Mouse (Mus musculus): ENCODE measurements at regions not wholly inside any gene's neighbourhood (a gene's known extent, or its start where the extent isn't known, plus 50 kb on each side); places are given as distances from the start of the nearest gene placed in this dataset.

DNA sequence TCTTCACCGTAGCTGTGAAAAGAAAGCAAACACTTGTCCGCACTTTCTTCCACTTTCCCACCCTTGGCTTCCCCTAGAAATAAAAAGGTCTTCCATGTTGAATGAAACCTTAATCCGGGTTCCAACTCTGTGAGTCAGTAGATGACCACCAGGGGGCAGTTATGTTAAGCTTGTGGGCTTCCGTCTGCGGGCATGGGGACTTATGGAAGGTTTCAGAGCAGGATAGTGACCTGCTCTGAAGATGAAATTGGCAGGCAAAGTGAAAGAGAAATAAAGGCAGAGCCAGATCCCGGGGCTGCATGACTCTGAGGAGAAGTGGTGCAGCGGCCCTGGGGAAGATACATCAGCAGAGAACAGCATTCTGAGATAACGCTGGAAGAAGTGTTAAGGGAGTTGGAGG is 139.1 kb downstream of the Ndfip2 start:
- peak; percentile 70 for DNase-seq

DNA sequence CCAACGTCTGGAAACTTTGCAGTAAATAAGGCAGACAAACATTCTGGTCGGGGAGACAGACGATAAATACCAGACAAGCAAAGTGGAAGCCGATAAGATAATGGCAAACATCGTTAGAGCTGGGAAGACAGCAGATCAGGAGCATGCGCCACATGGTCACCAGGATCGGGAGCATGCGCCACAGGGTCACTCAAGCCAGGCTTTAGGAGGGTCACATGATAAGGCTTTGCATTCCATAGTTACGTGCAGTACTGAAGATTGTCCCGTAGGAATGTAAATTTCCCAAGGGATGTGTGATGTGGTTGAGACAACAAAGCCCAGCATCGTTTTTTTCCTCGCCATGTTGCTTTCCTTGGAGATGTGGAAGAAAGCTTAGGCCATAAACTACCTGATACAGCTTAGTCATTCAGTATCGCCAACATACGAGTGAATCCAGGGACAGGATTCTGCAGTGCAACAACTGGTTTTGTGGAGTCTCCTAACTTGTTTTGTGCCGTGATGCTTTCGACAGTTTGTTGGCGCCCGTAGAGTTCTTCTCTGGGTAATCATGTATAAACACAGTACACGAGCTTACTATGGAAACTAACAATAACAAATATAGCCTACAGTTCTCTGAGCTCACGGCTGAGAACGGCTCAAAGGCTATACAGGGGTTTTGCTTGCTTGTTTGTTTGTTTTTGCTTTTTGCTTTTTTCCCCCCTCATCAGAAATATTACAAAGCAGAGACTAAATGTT is 133.9 kb downstream of the Ndfip2 start:
- DNase-seq, result no peak

DNA sequence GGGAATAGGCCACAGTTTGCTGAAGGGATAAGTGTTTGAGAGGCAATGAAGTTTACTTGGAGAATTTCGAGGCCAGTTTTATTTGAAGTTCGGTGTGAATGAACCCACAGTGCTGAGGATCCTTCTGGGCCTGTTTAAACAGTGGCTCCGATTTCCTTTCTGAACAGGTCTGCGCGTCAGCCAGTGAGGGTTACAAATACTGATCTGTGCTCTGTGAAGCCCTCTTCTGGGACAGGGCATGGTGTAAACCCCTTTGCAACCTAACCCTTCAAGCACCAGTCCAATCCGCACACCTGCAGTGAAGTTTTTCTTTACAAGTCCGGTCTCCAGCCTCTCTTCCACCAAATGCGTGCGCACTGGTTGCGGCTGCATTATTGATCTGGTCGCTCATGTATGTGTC is 133.1 kb downstream of the Ndfip2 start:
- DNase-seq, result no peak

DNA sequence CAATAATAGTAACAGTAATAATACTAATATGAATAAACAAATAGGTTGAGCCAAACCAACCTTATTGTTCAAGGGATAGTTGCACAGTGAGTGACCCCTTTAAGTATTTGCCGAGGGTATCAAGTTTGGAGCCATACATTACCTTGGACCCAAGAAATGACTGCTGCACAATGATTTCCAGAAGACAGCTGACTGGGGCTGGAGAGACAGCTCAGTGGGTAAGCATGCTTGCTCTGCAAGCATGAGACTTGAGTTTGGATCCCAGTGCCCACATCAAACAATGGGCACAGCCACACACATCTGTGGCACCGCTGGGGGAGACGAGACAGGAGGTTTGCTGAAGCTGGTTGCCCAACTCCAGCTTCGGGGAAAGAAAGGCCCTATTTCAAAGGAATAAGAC is 126.7 kb downstream of the Ndfip2 start:
- DNase-seq, result no peak

DNA sequence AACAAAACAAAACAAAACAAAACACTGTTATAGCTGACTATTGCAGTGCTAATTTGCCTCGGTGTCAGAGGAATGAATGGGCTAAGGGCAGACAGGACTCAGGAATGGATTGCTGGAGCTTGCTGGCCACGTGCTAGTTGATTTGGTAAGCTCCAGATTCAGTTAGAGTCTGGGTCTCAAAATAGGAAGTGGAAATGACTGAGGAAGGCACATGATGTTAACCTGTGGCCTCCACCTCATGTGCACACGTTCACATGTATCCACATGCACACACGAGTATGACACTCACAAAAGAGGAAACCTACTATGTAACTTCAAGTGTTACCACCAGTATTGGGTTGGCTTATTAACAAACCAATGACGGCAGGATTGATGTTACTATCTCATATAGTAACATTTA is 125.0 kb downstream of the Ndfip2 start:
- no peak for DNase-seq

DNA sequence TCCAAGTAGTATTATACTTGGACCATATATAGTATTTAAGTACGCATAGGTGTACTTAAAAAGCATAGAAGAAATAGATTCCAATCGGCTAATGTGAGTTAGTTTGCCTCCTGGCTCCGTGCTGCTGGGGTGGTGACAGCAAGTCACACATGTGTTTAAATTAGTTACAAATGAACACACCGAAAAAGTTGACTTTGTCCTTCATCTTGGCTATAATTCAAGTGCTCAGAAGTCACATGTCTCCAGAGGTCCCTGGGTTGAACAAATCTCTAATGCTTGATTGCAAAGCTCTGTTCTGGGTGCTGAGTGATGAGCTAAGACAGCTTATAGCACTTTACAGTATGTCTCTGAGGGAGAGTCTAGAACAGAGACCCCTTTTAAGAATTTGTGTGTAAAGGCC is 121.7 kb downstream of the Ndfip2 start:
- DNase-seq, result no peak

DNA sequence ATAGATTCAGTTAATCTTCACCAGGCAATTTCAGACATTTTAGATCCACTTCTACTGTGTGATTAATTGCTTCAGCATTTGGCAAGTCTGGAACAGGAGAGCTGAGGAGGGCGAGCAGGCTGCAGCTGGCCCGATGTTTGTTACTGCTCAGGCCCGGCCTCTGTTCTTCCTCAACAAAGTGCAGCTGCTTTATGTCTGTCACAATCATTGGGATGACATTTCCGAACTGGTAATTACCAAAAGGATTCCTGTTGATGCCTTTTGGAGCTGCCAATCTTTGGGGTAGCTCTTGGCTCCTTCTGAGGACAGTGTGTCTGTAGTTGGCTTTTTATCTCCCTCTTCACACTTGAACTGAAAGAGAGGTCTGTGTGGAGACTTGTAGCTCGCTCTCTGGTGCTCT is 119.4 kb downstream of the Ndfip2 start:
- no peak for DNase-seq

DNA sequence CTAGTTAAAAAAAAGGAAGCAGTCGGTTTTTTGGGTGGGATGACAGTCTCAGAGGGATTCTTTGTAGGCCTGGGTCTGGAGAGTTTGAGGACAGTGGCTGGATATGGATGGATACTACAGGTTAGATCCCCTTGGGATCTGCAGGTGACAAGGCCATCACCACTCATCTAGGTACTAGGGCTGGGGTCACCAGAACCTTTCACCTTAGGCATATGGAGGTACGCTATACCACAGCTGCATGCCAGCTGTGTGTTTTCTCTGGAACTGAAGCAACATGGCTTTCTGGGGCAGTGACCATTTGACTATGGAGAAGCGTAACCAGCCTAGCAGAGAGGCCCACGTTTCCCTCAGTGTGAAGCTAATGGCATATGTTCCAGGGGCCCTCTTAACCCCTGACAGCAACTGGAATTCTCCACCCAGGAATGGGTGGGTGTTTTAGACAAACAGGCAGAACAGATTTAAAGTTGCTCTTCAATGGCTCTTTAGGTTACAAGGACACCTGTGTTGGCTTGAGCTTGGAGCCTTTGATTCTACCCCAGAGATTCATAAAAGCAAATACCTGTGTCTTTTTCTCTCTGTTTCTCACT is 118.8 kb downstream of the Ndfip2 start:
- no peak for DNase-seq

DNA sequence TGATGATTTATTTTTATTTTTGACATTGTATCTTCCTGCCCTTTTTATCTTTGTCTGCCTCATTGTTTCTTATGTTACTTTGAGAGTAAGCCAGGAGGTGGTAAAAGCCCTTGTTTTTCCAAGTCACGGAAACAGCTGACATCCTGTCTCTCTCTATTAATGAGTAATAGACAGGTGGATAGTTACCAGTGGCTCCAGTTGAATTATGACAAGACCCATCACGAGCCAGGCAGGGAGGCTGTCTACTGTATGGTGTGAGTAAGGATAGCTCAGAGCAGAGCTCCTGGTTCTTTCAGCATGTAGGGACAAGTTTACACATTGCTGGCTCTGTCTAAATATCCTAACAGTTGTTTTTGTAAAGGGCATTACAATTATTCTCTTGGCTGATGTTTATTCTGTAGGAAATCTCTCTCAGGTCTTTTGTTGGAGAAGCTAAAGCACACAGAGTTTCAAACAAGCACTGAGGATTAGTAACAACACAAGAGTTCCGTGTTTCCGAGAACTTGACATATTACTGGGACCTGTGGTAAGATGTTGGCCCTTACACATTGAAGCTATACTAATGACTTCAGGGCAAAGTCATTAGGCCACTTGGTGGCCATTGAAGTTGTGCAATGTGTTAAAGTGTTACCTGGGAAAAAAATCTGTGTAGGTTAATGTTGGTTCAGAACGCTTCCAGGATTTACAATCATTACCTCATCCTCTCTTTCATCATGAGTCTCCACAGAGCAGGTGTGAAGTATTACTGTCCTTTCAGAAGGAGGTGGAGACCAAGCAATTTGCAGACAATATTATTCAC is 111.5 kb downstream of the Ndfip2 start:
- no peak for DNase-seq

DNA sequence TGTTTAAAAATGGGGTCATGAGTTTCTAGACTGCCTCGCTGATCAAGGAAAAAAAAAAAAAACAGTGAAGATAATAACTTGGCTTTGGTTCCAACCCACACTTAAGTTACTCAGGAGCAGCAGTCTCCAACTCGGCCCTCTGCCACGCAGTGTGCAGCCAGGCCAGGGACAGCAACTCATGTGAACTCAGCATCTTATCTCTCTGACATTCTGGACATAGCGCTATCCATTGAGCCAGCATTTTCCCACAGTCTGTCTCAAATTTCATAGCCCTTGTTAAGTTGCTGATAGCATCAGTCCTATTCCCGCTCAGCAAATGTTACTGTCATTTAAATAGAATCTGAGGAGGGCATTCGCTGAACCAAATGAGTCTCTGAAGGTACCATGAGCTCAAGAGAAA is 102.2 kb downstream of the Ndfip2 start:
- DNase-seq, result no peak

DNA sequence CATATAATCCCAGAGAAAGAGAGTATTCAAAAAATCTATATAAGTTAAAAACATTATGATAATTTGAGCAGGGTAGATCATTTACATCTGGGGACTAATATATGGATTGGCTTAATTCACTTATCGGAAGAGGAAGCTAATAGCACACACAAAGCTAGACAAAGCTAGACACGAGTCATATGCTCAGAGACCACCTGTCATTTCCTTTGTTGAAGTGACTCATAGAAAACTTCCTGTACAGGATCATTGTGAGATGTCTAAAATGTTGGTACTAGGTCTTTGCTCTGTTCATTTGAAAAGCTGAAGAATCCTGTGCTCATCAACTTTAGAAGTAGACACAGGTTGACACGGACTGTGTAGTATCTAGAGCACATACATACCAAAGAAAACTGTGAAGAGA is 101.5 kb downstream of the Ndfip2 start:
- no peak for DNase-seq

Data from right cerebral cortex, adult 18-20 months (tissue).